Mouse (Mus musculus): ENCODE results near the gene Irf4. TPM values are rescaled to one million over a fixed set of nuclear protein-coding genes. Genes with fewer than 3 reads are reported as not detected.

Gene Irf4
- polyA plus RNA-seq, 1 experiment from 2014 or later, result 1.7 TPM

DNA sequence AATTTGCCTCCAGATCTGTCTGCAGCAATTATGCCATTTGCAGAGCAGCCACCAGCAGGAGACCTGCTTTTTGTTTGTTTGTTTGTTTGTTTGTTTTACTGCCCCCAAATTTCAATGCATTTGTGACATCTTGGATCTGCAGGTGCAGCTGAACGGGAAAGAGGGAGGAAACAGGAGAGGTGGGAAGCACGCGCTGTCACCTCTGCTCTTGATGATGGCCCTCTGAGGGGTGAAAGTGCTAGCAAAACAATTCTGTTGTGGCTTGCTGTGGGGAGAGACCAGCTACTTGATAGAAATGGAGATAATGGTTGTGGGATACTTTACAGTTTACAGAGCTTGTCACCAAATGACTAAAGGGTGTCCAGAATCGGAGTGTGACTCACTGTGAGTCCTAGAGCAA lies 46.9 kb downstream of the Irf4 start:
- no peak for DNase-seq (ENCODE audit: low spot score)

GRCm38 (mm10) chr13:30801886-30802285 lies 52.9 kb downstream of the Irf4 start:
- DNase-seq (ENCODE audit: low spot score), result peak; percentile 64

- DNase-seq (ENCODE audit: low spot score), result no peak
Observed at GRCm38 (mm10) chr13:30802336-30802955, 53.4 kb downstream of the Irf4 start.

- DNase-seq (ENCODE audit: low spot score), result no peak
Observed at GRCm38 (mm10) chr13:30809240-30809639, 60.2 kb downstream of the Irf4 start.

DNA sequence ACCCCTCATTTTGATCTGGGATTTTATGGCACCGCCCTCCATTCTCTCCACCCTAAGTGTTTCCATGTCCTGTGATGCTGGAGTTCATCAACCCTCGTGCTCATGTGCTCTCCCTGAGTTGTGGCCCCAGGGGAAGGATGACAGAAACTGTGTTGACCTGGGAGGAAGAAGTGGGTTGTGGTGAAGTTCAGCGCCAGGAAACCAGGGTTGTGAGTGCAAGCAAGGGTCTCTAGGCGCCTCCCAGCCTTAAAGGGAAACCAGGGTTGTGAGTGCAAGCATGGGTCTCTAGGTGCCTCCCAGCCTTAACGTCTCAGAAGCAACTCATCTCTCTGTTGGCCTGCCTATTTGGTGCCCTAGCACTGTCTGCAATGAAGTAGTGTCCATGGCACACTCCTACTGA lies 64.4 kb downstream of the Irf4 start:
- DNase-seq (ENCODE audit: low spot score), result peak; percentile 25

DNA sequence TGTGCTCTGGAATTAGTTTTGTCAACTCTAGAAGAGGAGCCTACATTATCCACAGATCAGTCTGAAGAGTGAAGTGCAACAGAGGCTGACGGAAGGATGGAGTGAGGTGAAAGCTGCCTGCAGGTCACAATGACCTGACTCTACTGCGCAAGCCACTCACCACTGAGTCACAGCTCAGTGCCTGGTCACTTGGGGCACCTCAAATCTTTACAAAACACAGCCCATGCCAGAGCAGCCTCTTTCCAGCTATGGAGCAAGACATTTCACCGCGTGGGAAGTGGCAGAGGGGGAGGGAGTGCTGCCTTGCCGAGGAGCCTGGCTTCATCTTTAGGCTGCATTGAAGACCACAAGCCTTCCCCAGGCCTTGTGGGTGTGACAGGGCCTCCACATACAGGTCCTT lies 65.2 kb downstream of the Irf4 start:
- DNase-seq (ENCODE audit: low spot score), result no peak

Other genes with a start within 250 kb of the Irf4 start
- 273 and 282 TPM in 2 replicates for gene Uqcrfs1, start 203.9 kb upstream of the Irf4 start, polyA plus RNA-seq (2015; fragmentation: Nextera tagmentation; extraction: Ambion mirVana)
- 19.4 and 21.2 TPM in 2 replicates for gene Dusp22, start 89.2 kb upstream of the Irf4 start, polyA plus RNA-seq (2015; fragmentation: Nextera tagmentation; extraction: Ambion mirVana)
- 0.22 and 0.28 TPM in 2 replicates for gene Hus1b, start 198.5 kb downstream of the Irf4 start, polyA plus RNA-seq (2015; fragmentation: Nextera tagmentation; extraction: Ambion mirVana)
- 48.5 and 52.2 TPM in 2 replicates for gene Exoc2, start 224.9 kb downstream of the Irf4 start, polyA plus RNA-seq (2015; fragmentation: Nextera tagmentation; extraction: Ambion mirVana)
- gene Gm5447, start 225.0 kb downstream of the Irf4 start, polyA plus RNA-seq (2015; fragmentation: Nextera tagmentation; extraction: Ambion mirVana), result not detected in 2 replicates

Measured in thymus, postnatal 0 days (tissue).